Mouse (Mus musculus) left cerebral cortex, adult 11 months (tissue): Measurements from ENCODE around the gene Ccdc42.

ENCODE experiments used
- DNase-seq: peaks from one replicate; pipeline ENCODE4 v3.0.0; 2022; ENCODE audit warnings: low spot score

Gene Ccdc42

DNA sequence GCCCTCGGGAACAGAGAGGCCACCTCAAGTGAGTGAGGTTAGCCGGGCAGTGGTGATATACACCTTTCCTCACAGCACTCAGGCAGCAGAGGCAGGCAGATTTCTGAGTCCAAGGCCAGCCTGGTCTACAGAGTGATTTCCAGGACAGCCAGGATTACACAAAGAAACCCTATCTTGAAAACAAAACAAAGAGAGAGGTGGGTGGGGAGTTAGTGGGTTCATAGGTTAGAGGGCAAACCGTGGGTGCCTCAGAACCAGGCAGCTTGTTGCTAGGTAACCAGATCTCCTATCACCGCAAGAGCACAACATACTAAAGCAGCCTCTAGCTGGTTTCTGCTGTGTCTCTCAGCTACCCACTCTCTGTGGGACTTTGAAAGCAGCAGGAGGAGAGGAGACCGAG is at the start of gene Ccdc42:
Gene Ccdc42 (plus strand): TSS at position 301 of the 400 bp plus-strand sequence.
- DNase-seq = no peak

DNA sequence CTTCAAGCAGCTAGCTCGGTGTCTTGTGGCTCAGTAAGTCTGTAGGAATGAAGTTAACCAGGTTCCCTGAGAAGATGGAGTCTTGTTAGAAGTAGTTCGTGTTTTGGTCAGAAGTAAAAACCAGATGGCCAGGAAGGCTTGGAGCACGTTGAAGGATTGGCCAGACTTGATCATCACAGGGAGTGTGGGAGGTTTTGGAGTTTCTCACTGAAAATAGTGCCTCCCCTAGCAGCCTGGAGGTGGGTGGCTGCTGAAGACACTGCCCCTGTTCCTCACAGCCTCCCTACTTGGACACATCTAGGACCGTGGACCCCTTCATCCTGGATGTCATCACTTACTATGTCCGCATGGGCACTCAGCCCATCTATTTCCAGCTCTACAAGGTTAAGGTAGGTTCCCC is 47.2 kb upstream of the Ccdc42 start:
- DNase-seq = no peak

DNA sequence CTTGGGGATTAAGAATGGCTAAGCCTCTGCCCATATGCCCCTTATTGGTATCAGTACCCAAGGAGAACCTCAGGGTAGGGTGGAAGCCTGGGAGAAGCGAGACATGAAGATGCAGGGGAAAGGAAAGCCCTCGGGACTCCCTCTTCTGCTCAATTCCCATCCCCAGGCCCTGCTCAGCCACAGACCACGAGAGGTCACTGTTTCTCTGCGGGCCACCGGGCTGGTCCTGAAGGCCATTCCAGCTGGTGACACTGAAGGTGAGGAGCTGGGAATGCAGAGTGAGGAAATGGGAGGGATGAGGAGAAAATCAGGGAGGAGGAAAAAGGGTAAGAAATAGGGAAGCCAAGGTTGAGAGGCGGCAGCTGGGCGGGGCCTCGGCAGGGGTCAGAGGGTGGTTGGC is 42.3 kb upstream of the Ccdc42 start:
- DNase-seq = no peak

DNA sequence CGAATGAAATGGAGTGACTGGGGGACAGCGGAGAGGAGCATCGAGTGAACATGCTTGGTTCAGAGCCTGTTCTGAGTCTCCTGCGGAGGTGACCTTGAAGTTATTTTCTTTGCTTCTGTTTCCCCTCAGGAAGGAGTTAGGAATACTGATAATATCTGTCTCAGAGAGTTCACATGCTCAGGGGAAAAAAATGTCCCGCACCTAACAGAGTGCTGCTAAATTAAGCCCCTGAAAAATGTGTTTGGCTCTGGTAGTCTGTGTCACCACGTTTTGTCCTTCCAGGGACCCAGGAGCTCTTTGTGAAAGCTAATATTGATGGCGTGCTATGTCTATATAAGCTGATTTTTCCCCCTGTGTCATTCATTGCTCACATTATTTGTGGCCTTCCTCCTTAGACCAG is 41.6 kb upstream of the Ccdc42 start:
- DNase-seq = no peak

DNA sequence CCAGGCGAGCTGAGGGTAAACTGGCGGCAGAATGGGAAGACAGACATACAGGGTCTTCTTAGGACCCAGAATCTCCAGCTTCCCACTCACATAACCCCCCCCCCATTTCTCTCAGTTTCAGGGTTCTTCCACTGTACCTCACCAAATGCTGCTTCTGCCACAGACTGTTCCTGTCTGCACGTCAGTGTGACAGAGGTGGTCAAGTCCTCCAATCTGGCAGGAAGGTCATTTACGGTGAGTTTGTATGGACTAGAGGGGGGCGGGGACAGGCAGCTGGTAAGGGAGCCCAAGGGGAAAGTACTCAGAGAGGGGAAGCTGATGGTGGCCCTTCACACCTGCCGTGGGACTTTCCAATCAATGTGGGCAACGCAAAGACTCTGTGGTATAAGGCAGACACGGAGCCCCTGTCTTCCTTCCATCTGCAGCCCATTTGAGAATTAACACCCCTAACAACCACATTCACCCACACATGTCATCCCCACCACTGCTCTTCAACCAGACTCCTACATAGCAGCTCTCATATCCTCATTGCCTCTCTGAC is 41.1 kb upstream of the Ccdc42 start:
- no peak for DNase-seq

DNA sequence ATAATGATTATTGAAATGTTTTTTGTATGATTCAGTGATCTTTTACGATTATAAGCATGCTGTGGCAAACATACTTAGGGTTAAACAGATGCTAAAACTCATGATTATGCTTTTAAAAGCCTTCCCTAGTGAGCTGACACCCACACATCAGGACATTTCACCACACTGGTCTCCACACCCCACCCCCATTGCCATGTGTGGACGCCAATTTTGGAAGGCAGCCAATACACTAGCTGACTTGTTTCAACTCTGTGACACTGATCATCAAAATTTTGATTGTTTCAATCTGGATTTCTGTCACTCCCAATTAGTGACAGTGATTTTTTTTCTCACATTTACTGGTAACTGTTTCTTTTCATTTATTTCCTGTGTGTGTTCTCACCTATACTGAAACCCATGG is 39.3 kb upstream of the Ccdc42 start:
- DNase-seq = no peak

DNA sequence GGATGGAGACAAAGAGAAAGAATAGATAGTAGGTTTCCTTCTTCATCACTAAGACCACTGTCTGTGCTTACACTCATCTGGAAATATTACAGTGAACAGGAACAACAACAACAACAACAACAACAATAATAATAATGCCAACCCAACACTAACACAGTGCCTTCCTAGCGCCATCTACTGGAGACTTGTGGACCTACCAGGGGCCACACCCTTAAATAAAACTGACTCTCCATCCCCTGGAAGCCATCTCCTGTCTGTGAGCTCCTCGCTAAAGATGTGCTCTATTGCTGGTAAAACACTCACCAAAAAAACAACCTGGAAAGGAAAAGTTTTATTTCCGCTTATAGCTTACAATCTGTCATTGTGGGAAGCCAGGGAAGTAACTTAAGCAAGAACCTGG is 37.2 kb upstream of the Ccdc42 start:
- no peak for DNase-seq

DNA sequence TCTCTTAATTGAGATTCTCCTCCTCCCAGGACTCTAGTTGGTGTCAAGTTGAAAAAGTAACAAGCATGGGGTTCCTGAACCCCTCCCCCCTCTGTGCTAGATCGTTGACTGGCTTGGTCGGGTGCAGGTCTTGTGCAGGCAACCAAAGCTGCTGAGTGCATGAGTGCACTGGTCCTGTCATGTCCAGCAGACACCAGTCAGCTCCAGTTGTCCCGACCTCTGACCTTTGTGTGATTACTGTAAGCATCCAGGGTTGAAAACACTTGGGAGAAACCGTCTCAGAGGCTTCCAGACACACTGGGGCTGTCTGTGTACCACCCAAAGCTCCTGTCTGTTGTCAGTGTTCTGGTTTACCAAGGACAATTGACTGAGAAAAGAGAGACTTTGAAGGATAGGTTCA is 36.5 kb upstream of the Ccdc42 start:
- DNase-seq = no peak

DNA sequence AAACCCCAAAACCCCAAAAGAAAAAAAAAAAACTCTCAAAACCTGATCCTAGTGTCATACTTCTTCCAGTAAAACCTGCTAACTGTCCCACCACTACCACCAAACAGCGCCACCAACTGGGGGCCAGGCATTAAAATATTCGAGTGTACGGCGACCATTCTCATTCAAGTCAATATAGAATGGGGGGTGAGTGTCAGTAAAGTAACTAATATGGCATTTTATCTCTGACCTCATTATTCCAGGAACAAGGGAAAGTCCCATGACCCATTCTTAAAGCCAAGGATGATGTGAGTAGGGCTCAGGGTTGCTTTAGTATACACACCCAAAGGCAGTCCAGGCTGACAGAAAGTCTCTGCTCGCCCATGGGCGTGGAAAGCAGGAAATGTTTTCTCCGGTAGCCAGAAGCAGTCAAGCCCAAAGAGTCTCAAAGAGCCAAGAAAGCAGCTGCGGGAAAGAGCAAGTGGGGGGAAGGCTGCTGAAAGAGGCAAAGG is 32.8 kb upstream of the Ccdc42 start:
- DNase-seq = no peak

DNA sequence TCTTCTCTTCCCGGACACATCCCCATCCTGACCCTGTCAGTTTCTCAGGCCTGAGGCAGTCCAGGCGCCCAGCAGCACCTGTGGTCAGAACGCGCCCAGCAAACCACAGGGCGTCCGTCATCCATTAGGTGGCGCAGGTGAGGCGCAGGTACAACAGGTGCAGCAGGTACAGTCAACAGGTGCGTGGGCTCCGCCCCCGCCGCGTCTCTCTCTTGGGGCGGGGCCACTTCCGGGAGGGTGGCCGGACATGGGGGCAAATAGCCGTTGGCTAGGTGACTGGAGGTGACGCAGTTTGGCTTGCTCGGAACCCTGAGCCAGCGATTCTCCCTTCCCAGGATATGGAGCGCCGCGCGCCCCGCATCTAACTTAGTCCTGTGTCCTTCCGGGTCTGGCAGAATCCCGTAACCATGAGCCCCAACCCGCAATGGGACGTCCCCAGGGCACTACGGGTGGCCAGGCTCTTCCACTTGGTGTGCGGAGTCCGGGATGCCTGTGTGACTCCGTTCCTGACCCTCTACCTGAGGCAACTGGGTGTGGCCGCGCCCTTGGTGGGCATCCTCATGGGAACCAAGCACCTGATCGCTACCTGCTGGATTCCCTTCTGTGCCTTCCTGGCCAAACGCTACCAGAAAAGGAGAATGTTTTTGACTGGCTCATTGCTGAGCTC is 30.8 kb upstream of the Ccdc42 start, which contains the start of gene Mfsd6l:
Gene Mfsd6l (plus strand): TSS at position 269 of the 667 bp plus-strand sequence.
- DNase-seq = no peak

DNA sequence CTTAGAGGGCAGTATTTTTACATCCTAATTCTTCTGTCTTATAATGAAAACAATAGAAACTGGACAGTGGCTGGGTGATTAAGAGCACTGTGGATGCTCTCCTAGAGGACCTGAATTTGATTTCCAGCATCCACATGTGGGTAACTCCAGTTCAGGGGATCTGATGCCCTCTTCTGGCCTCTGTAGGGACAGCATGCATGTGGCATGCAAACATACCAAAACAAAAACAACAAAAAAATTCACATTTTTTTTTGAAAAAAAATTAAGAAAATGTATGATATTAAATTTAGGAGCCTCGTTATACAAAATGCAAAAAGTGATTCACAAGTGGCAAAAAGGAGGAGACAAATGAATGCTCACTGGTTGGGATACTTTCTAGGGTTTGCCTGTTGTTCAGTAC is 27.3 kb upstream of the Ccdc42 start:
- DNase-seq = no peak

DNA sequence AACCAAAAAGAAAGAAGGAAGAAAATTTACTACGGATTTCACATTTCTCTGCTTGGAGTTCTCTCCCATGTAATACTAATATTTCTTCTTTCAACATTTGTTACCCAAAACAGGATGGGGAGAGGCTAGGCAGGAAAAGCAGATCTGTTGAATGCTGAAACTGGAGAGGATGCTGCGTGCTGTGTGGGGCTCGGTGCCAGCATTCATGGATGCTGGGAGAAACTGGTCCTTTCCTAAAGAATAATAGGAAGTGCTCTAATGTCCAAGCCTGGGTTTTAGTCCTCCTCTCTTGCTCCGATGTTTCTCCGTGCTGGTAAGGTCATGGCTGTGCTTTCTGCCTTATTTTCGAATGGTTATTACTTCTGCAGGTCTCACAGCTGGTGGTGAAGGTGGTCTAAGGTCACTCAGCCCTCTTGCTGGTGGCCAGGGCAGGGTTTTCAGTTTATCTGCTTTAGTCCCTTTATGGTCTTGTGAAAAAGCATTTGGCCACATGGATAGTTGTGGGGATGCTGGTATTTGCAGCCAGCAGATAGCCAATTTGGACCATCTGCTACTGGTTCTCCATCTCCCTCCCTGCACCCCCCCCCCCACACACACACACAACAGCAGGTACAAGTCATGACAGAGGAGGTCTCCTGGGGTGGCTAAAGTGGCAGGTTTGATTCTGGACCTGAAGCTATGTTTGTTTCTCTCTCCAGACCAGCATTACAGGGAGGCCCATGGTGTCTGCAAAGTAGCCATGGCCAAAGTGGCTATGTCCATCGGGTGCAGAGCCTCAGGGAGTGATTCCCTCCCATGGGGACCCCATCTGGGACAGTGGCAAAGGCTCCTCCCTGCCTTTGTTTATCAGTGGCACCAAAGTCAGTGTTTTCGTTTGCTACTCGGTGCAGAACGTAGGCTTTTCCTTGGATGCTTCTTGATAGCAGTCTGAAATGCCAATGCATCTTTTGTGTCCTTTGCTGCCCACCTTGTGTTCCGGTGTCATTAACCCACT is 24.6 kb upstream of the Ccdc42 start:
- DNase-seq = no peak

DNA sequence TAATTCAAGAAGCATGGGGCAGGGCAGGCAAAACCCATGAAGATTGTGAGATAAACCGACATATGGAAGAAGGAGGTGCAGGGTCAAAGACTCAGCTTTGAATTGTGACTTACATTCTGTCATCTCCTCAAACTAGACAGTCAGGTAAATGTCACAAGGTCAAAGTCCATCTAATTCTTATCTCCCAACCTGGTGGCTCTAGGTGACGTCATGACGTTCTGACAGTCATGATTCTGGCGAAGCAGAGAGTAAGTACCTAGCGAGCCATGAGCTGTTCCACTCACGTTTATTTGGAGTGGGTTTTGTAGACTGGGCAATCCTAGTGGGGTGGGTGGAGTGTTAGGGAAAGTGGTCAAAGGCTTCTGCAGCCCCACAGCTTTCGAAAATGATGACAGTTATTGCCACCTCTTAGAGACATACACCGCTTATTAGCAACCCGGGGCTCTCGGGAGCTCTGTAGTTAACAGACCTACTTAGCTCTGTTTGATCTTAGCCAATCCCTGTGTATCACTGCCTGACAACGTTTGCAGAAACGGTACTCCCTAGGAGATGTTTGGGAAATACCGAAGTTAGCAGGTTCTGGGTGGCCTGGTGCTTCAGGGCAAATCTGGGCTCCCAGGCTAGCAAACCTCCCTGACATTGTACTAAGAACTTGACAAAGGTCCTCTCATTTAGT is 22.3 kb upstream of the Ccdc42 start:
- no peak for DNase-seq

DNA sequence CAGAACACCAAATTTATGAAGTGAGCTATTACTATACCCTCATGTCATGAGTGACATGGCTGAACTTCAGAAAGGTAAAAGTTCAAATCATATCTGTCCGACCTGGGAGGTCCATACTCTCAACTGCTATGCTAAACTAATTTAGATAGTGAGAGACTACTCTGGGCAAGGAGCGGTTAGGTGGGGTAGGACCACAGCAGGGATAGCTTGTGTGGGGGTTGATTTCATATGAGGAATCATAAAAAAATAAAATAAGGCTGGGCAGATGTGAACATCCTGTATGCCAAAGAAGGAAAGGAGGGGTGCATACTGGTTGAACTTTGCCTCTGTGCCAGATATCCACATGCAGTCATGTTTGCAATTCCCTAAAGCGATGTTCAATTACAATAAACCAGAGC is 21.8 kb upstream of the Ccdc42 start:
- DNase-seq = no peak

DNA sequence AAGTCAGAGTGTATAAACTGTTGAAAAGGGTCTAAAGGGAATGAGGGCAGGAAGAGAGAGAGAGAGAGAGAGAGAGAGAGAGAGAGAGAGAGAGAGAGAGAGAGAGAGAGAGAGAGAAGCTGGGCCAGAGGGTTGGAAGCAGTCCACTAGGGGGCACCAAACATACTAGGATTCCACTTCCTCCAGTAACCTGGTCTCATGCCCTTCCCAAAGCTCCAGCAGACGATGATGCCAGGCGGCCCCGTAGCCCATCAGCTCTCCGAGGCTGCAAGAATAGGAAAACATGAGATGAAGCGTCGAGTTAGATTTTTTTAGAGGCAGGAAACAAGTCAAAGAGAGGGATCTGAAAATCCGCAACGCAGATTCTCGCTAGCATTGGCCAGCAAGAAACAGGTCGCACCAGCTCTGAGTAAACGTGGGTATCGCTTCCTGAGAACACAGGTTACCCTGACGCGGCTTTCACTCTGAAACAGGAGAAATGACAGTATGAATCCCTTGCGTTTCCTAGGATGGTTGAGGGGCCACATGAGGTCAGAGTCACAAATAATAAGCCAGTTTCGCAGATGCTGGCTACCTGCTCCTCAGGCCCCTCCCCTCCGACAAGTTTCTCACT is 20.3 kb upstream of the Ccdc42 start:
- DNase-seq = peak; percentile 80

DNA sequence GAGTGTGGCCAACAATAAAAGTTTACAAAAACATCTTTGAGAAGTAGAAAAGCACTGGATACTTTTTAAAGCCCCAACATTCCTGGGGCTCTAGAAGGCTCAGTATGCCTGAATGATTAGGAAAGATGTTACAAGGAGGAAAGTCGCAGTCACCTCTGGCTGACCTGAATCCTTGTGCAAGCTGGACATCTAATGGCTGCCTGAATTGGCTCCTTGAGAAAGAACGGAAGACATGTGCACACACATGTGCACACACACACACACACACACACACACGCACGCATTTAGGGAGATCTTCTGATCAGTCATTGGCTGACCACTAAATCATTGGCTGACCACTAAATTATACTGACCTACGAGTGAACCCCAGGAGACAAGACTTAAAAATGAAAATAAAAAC is 16.0 kb upstream of the Ccdc42 start:
- DNase-seq = no peak

DNA sequence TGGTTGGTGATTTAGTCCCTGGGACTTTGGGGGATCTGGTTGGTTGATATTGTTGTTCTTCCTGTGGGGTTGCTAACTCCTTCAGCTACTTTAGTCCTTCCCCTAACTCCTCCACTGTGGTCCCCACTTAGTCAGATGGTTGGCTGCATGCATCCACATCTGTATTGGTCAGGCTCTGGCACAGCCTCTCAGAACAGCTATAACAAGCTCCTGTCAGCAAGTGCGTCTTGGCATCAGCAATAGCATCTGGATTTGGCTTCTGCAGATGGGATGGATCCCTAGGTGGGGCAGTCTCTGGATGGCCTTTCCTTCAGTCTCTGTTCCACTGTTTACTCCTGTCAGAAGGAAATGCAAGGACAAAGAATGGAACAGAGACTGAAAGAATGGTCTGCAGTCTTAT is 9.7 kb upstream of the Ccdc42 start:
- DNase-seq = no peak

DNA sequence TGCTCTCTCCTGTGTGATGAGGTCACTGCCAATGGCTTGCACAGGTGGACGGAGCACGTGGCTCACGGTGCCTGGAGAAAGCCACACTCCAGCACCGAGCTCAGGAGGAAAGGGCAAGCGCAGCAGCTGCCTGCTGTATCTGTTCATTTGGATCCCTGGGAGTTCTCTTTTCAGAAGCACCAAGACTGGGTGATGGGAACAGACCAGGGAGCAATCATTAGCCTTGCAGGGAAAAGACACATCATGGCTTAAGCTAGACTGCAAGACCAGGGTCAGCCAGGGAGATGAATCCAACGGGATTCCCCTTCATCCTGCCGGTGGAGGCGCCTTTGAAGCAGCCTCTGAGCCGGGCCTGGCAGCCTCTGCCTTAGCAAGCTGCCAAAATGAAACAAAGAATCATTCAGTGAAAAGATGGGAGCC is 7.3 kb upstream of the Ccdc42 start:
- DNase-seq = peak; percentile 31

DNA sequence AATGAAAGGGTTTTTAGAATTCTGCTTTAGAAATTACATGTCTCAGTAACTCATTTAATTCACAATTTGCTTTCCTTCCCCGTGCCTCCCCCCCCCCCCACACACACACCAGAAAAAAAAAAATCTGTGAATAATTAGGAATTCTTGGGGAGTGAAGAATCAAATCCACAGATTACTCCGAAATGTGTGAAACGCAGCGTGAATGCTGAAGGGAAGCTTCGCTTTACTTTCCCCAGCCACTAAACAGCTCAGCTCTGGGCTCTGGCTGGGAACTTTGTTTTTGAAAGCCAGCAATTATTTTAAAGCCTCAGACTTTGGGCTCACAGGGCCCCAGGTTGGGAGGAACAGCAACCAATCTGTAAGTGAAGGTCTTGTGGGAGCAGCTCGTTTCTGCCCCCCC is 6.3 kb upstream of the Ccdc42 start:
- DNase-seq = no peak

DNA sequence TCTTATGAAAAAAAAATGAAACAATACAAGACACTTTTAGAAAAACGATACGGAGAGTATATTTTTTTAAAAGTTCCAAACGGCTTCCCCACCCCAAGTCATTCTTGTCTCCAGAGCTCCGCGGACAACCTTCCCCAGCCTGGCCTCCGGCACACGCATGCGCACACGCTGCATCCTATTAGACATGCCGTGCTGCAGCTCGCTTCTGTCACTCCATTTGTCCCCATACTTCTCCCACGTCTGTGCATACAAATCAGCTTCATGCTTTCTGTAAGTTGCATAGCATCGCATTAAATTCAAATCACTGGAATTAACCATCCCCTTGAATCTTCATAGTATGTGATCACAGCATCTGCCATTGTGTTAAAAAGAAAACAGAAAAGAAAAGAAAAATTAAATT is 3.6 kb upstream of the Ccdc42 start:
- peak; percentile 36 for DNase-seq

DNA sequence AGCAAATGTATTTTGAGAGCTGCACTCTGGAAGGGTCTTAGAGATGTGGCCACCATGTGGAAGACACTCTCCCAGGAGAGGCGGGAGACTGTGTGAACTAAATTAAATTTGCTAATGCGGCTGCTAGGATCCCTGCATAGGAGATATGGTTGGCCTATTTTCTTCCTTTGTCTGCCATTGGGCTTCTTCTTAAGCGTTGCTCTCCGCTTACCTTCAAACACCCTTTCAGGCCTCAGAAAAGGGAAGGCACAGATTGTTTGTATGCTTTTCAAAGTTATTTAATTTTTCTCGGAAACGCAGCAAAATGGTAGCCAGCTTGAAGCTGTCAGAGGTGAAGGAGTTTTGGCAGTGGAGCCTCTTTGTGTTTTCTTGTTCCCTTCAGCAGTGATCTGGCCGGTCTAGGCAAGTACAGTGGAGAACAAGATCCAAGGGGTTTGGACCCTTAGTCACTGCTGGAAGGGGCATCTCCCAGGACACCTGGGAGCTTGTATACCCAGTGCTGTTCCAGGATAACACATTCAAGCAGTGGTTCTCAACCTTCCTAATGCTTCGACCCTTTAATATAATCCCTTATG is 2.8 kb upstream of the Ccdc42 start:
- DNase-seq = no peak
